Mouse (Mus musculus) hindbrain, postnatal 0 days (tissue): Measurements from ENCODE around the gene Slc1a3. TPM values are rescaled to one million over a fixed set of nuclear protein-coding genes. Genes with fewer than 3 reads are reported as not detected.
A peak's percentile ranks its signal among the peaks of the same experiment; 100 is the strongest.
"Not testable (repeated sequence)": the region's sequence is repeated elsewhere in the genome, so short reads cannot be mapped to it uniquely, and the experiment has no call there.

ENCODE experiments used
- ATAC-seq: fragments of 200-750 bp; cut with Nextera tagmentation; 2 replicates; pipeline ENCODE4 v1.8.0; 2017; ENCODE audit warnings: mild to moderate bottlenecking, moderate TSS enrichment, moderate library complexity
- DNase-seq: peaks from one replicate; pipeline ENCODE4 v3.0.0-alpha.2; 2015; ENCODE audit warnings: low spot score
- H3K27ac ChIP-seq: fragments of 300-500 bp; sonication (generic); 2 replicates; pipeline ENCODE4 v1.5.1; 2014; ENCODE audit warnings: mild to moderate bottlenecking
- H3K27me3 ChIP-seq: fragments of 300-500 bp; sonication (generic); 2 replicates; pipeline ENCODE4 v1.6.1; 2014; ENCODE audit warnings: low read length, mixed read lengths; ENCODE audit not compliant: insufficient read depth
- H3K36me3 ChIP-seq: fragments of 300-500 bp; sonication (generic); 2 replicates; pipeline ENCODE4 v1.6.1; 2014; ENCODE audit warnings: low read length, mixed read lengths; ENCODE audit not compliant: insufficient read depth
- H3K4me1 ChIP-seq: fragments of 300-500 bp; sonication (generic); 2 replicates; pipeline ENCODE4 v1.6.1; 2014; ENCODE audit warnings: antibody characterized with exemption, low read length, mixed read lengths; ENCODE audit not compliant: insufficient read depth
- H3K4me2 ChIP-seq: fragments of 300-500 bp; sonication (generic); 2 replicates; pipeline ENCODE4 v1.6.1; 2014; ENCODE audit warnings: low read depth, mild to moderate bottlenecking, low read length, moderate library complexity, mixed read lengths
- H3K4me3 ChIP-seq: fragments of 300-500 bp; sonication (generic); 2 replicates; pipeline ENCODE4 v1.5.1; 2014; ENCODE audit warnings: low read length
- H3K9ac ChIP-seq: fragments of 300-500 bp; sonication (generic); replicated peaks from 2 replicates; pipeline ENCODE4 v1.6.1; 2014; ENCODE audit warnings: mild to moderate bottlenecking, low read length, moderate library complexity, mixed read lengths
- H3K9me3 ChIP-seq: fragments of 300-500 bp; sonication (generic); 2 replicates; pipeline ENCODE4 v1.6.1; 2016; ENCODE audit warnings: low read length, mixed read lengths
- CTCF ChIP-seq: IDR thresholded peaks from 2 replicates; pipeline ENCODE4 v1.5.1; 2016; ENCODE audit warnings: antibody characterized with exemption, control low read depth, low read depth
- WGBS: fragments of 180-500 bp; shearing (Covaris S2); extraction: QIAGEN DNeasy Blood & Tissue Kit; methylation state at CpG from one replicate; pipeline ENCODE4 v1.1.7; 2014; 5-methylcytosine and 5-hydroxymethylcytosine counted together
- polyA plus RNA-seq: library from polyadenylated mRNA; unstranded; fragments of >200 nt; fragmentation: Nextera tagmentation; extraction: Ambion mirVana; gene quantifications from 2 replicates; pipeline ENCODE4 v1.2.1, GENCODE M21; 2015
- total RNA-seq: library from RNA; depleted of rRNA; stranded (reverse); fragments of >200 nt; gene quantifications from 2 replicates; pipeline ENCODE4 v1.2.3, GENCODE M21; 2014

Slc1a3 gene
- total and polyA plus RNA-seq, 2 experiments from 2014 or later, result 288 to 320 TPM

- peak overlapping the region; percentile 73 for H3K27ac ChIP-seq
- H3K27me3 ChIP-seq, result no peaks in the 10 kb centered on the region
- peak overlapping the region; percentile 70 for H3K4me3 ChIP-seq
- no peak for ATAC-seq
- peak overlapping the region; percentile 93 for H3K4me2 ChIP-seq
- peak overlapping the region; percentile 68 for H3K9ac ChIP-seq
- DNase-seq, result peak; percentile 63
- no peaks in the 10 kb centered on the region for H3K9me3 ChIP-seq
- 2% methylated on average over 11 of the region's 11 CpGs for WGBS
- peaks cover 4% of the 10 kb centered on the region; the same call in 1 of the 2 replicates for H3K4me1 ChIP-seq
- no peak for TF ChIP-seq CTCF
- H3K36me3 ChIP-seq, result no peaks in the 10 kb centered on the region
Measured at GRCm38 (mm10) chr15:8709578-8709977, 986 bp downstream of the Slc1a3 start.

- H3K4me1 ChIP-seq, result peaks cover 4% of the 10 kb centered on the region
- H3K36me3 ChIP-seq, result no peaks in the 10 kb centered on the region
- H3K4me3 ChIP-seq, result no peak overlapping the region
- no peak overlapping the region for H3K9ac ChIP-seq
- WGBS, result 38% methylated on average over 5 of the region's 5 CpGs
- H3K4me2 ChIP-seq, result peak overlapping the region; percentile 34
- TF ChIP-seq CTCF, result no peak
- DNase-seq, result peak; percentile 38
- H3K27me3 ChIP-seq, result no peaks in the 10 kb centered on the region
- H3K27ac ChIP-seq, result peak overlapping the region; percentile 13
- no peaks in the 10 kb centered on the region for H3K9me3 ChIP-seq
- peak; percentile 67 for ATAC-seq
Measured at GRCm38 (mm10) chr15:8706613-8707012, 4.0 kb downstream of the Slc1a3 start.

GRCm38 (mm10) chr15:8706178-8706577 lies 4.4 kb downstream of the Slc1a3 start:
- no peaks in the 10 kb centered on the region for H3K9me3 ChIP-seq
- ATAC-seq (peak; percentile 65), DNase-seq (peak; percentile 85)
- peak overlapping the region; percentile 13; the same call in 1 of the 2 replicates for H3K27ac ChIP-seq
- H3K36me3 ChIP-seq, result no peaks in the 10 kb centered on the region
- H3K9ac ChIP-seq, result no peak overlapping the region
- peaks cover 4% of the 10 kb centered on the region for H3K4me1 ChIP-seq
- peak overlapping the region; percentile 34 for H3K4me2 ChIP-seq
- no peak for TF ChIP-seq CTCF
- H3K4me3 ChIP-seq, result no peak overlapping the region
- H3K27me3 ChIP-seq, result no peaks in the 10 kb centered on the region
- 41% methylated on average over 4 of the region's 4 CpGs for WGBS

- DNase-seq, ATAC-seq, H3K27ac ChIP-seq, H3K9ac ChIP-seq, H3K9me3 ChIP-seq, H3K4me3 ChIP-seq, H3K27me3 ChIP-seq, H3K4me1 ChIP-seq, H3K36me3 ChIP-seq: not testable (repeated sequence)
- WGBS, result 74% methylated on average over 1 of the region's 1 CpGs
- H3K4me2 ChIP-seq, result peak overlapping the region; percentile 42
Measured at GRCm38 (mm10) chr15:8705560-8705959, 5.0 kb downstream of the Slc1a3 start.

GRCm38 (mm10) chr15:8697976-8698375 lies 12.6 kb downstream of the Slc1a3 start:
- Histone ChIP-seq H3K27ac (no peak overlapping the region), H3K9me3 (no peaks in the 10 kb centered on the region), H3K4me1 (no peaks in the 10 kb centered on the region), H3K36me3 (no peaks in the 10 kb centered on the region), H3K9ac (no peak overlapping the region), H3K4me2 (no peak overlapping the region), H3K27me3 (no peaks in the 10 kb centered on the region), H3K4me3 (no peak overlapping the region)
- no peak for TF ChIP-seq CTCF
- WGBS, result 53% methylated on average over 3 of the region's 3 CpGs
- ATAC-seq, result no peak
- no peak for DNase-seq

GRCm38 (mm10) chr15:8697500-8697899 lies 13.1 kb downstream of the Slc1a3 start:
- Histone ChIP-seq H3K9ac (no peak overlapping the region), H3K27me3 (no peaks in the 10 kb centered on the region), H3K36me3 (no peaks in the 10 kb centered on the region), H3K27ac (no peak overlapping the region), H3K4me1 (no peaks in the 10 kb centered on the region), H3K9me3 (no peaks in the 10 kb centered on the region), H3K4me3 (no peak overlapping the region), H3K4me2 (no peak overlapping the region)
- DNase-seq, result no peak
- WGBS, result 66% methylated on average over 3 of the region's 3 CpGs
- no peak for TF ChIP-seq CTCF
- no peak for ATAC-seq

GRCm38 (mm10) chr15:8690141-8690540 lies 20.4 kb downstream of the Slc1a3 start:
- H3K9me3 ChIP-seq, H3K27me3 ChIP-seq, DNase-seq, H3K4me1 ChIP-seq, H3K9ac ChIP-seq, H3K4me3 ChIP-seq, H3K4me2 ChIP-seq, H3K27ac ChIP-seq, H3K36me3 ChIP-seq, ATAC-seq: not testable (repeated sequence)
- 93% methylated on average over 6 of the region's 6 CpGs for WGBS
